Mouse (Mus musculus): ENCODE results near the gene Zfp319.
"Not testable (repeated sequence)": the region's sequence is repeated elsewhere in the genome, so short reads cannot be mapped to it uniquely, and the experiment has no call there.

The Zfp319 gene

DNA sequence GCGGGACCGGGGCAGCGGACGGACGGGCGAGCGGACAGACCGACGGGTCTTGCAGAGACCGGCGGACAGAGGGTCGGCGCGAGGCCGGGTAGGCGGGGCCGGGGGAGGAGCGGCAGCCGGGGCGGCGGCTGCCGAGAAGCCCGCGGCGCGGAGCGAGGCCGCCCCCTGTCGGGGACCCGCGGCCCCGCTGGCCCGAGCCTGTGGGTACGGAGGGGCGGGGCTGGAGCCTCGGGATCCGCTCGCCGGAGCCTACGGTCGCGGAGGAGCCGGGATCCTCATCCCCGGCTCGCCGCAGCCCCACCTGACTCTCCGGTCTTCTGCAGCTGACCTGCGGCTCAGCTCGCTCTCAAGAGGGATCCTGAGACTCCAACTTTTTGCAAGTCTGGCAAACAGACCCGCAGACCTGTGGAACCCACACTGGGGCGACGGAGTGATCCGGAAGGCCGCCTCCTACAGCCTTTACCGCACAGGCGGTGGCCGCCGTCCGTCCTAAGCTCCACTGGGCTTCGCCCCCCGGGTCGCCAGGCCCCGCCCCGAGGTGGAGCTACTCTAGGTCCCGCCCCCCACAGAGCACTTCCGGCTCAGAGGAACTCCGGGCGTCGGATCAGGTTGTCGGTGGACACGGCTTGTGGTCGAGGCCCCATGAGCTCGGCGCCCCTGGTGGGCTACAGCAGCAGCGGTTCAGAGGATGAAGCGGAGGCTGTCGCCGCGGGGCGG lies at the start of gene Zfp319, which contains the start of gene Usb1:
TSS of gene Zfp319 (minus strand) at position 231 of the 717 bp plus-strand sequence.
TSS of gene Usb1 (plus strand) at position 565 of the 717 bp plus-strand sequence.
- peak; percentile 86 for DNase-seq (ENCODE audit: low spot score)

DNA sequence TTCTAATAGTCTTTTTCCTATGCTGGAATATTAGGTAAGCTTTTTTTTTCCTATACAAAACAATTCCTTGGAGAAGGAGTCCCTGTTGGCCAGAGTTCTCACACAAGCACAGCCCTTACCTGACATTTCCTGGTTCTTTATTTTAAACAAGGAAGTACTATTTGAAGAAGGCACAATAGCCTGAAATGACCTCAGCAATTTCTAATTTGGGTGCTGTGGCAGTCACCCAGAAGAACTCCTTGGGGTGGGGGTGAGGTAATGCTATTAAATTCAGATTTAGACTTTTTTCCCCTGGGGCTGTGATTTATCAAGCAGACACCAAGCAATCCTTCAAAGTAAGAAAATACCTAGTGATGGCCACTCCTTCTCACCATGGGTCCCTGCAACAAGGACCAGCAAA lies 49.2 kb upstream of the Zfp319 start:
- no peak for DNase-seq (ENCODE audit: low spot score)

- DNase-seq (ENCODE audit: low spot score) = not testable (repeated sequence)
Measured at GRCm38 (mm10) chr8:95378928-95379327, 47.2 kb upstream of the Zfp319 start.

- DNase-seq (ENCODE audit: low spot score) = no peak
Measured at GRCm38 (mm10) chr8:95377863-95378291, 46.1 kb upstream of the Zfp319 start.

- DNase-seq (ENCODE audit: low spot score) = no peak
Measured at GRCm38 (mm10) chr8:95377101-95377500, 45.4 kb upstream of the Zfp319 start.

GRCm38 (mm10) chr8:95376309-95376999 lies 44.7 kb upstream of the Zfp319 start:
- DNase-seq (ENCODE audit: low spot score) = no peak

DNA sequence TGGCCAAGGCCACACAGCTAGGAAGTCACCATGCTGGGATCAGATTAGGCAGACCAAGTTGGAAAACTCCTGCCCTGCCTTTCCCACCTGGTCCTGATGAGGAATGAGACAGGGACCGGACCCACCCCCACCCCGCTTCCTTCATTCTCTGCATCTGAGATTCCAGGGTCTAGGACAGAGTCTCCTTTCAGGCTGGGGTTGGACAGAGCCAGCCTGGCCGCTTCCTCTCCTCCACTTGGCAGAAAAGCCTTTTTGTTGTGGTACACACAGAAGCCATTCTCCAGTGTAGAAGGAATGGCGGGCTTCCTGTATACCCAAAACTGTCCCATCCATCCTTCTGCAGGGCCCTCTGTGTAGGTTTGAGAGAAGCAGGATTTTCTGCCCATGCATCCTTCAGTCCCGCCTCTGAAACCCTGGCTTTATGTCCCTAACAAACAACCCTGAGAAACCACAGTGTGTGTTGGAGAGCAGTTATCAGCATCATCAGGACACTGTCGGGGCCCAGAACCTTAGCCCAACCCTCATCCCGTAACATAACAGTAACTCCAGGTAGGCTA lies 43.7 kb upstream of the Zfp319 start:
- DNase-seq (ENCODE audit: low spot score) = no peak

GRCm38 (mm10) chr8:95374429-95374828 lies 42.7 kb upstream of the Zfp319 start:
- DNase-seq (ENCODE audit: low spot score) = no peak

DNA sequence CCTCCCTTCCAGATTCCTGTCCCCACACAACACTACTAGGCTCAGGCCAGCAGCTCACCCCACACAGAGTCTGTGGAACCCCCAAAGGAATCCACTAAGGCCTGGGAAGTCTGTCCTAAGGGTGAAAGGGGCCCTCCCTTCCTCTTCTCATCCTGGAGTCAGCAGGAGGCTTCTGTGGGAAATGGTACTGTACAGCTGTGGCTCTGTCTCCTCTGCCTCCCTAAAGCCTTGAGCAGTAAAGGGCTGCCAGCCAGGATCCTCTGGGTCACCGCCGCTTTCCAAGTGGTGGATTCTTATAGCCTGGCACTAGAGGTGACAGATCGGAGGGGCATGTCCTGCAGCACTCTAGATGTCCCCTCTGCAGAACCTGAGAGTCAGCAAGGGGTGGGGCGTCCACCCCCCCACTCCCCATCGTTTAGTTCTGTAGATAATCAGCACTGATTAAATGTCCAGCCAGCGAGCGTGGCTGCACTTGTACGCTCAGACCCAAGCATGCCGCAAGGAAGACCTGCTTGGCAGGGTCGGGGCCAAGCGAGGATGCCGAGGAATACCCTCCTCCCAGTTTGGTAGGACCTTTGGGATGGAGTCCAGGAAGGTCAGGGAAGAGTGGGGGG lies 41.7 kb upstream of the Zfp319 start:
- DNase-seq (ENCODE audit: low spot score) = no peak

GRCm38 (mm10) chr8:95369581-95370326 lies 38.0 kb upstream of the Zfp319 start:
- DNase-seq (ENCODE audit: low spot score) = no peak

DNA sequence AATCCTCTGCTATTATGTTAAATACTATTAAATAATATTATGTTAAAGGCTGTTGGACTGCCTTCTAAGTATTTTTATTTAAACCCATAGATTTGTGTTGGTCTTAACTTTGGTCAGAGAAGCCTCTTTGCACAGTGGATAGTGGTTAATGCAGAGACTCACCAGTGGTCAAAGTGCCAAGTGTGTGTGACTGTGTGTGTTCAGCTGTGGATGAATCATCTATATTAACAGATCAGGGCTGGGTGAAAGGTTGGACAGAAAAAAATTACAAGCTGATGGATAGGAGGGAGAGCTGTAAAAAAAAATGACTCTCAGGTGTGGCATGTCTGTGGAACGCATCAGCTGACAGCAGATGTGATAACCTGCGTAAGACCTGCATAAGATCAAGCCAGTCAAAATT lies 32.1 kb upstream of the Zfp319 start:
- no peak for DNase-seq (ENCODE audit: low spot score)

DNA sequence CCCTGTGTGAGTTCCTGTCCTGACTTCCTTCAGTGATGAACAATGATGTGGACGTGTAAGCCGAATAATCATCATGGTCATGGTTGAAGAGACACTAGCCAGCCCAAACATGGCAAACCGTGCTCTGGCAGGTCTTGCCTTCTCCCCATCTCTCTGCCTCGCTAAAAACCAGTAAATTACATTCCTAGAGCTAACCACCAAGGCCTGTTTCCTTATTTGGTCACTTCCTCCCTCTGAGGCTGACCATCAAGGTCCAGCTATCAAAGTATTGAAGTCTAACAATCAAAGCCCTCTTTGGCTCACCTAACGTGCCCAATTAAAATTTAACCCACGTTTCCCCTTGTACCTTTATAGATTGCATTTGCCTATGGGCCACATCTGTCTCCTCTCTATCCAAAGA lies 30.5 kb upstream of the Zfp319 start:
- no peak for DNase-seq (ENCODE audit: low spot score)

DNA sequence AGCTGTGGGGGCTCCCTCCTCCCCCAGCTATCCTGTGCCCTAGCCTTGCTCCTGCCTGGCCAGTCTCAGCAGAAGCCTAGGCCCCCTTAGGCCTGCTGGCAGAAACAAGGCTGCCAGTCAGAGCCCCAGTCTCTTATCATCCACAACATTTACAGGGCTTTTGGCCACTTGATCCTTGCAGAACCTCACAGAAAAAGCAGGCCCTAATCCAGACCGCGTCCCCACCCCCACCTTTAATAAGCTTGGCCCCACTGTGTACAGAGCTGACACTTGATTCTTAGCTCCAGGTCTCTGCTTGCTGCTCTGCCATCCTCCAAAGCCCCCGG lies 29.2 kb upstream of the Zfp319 start:
- DNase-seq (ENCODE audit: low spot score) = no peak

DNA sequence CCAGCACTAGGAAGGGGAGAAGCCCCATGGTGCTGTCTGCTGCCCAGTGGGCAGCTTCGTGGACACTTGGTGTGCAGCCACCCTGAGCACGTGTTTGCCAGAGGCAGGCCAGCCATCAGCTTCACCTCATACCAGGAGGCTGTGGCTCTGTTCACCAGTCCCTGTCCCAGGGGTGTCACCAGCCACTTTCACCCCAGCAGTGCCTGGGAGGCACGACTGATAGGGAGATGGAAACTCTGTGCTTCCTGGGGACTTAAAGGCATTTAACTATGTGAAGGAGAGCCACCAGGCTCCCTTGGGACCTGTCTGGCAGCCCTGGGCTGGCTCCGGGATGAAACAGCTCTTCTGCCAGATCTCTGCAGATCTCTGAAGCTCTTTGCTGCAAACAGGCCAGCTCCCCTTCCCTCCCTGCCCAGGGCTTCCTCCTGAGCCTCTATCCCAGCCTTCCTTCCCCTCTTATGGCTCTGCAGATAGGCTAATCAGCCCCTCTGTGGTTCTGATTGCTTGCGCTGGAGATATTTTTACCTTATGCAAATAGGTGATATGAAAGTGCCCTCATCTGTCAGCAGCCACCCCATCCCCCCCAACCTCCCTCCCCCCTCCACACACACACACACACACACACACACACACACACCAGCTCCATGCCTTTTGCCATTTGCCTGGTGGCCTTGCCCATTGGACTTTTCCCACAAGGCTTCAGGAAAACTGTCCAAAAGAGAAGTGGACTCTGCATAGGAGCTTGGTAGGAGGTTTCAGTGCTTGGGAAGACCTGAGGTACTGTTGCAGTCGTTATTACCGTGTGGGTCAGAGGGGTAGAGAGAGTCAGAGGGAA lies 28.6 kb upstream of the Zfp319 start:
- no peak for DNase-seq (ENCODE audit: low spot score)

DNA sequence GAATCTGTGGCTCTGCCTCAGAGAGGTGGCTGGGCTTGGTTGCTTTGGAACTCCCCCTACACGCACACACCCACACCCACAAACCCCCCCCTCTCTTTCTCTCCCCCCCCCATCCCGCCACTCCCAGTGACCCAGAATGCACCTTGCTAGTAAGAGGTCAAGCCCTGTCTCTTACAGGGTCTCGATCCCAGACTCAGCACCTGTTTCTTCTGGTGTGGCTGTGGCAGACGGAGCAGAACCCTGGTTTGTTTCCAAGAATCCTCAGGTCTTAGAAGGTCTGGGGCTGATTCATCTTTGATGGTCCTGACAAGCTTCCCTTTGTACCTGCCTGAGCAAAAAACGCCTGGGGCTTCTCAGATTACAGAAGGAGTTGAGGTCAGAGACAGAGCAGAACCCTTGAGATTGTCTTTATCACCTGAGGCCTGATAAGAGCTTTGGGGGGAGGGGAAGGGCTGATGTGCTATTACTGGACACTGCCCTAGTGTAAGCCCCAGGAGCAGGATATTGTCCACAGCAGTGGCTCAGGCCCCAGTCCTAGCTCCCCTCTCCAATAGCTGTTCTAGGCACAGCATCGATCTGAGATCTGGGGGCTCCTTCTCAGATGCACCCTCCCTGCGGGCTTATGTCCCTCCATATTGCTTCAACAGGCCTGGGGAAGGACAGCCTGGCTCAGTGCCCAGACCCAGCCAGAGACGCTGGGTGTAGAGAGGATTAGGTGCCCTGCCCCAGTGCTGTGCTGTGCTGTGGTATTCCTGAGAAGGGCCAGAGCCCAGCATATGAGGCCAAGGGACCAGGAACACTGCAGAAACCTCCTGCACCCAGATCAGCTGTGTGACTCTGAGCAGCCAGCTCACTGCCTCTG lies 27.0 kb upstream of the Zfp319 start:
- no peak for DNase-seq (ENCODE audit: low spot score)

DNA sequence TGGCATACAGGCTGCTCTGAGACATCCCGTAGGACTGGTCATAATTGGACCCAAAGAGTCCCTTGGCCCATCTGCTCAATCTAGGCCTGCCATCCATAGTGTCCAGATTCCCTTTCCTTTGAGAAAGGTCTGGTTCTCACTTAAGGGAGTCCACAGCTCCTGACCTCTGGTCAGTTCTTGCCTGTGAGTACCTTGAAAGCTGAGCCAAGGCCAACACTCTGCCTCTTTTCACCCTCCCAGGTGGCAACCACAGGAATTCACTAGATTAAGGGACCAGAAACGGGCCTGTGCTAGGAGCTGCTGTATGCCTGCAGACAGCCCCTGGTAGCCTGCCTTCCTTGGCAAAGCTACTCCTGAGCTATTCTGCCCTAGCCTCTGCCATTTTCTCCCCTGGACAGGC lies 22.9 kb upstream of the Zfp319 start:
- no peak for DNase-seq (ENCODE audit: low spot score)

- no peak for DNase-seq (ENCODE audit: low spot score)
Measured at GRCm38 (mm10) chr8:95352871-95353866, 21.4 kb upstream of the Zfp319 start.

- DNase-seq (ENCODE audit: low spot score) = no peak
Measured at GRCm38 (mm10) chr8:95352151-95352870, 20.6 kb upstream of the Zfp319 start, which contains the start of gene Mmp15. Mmp15 (plus strand) TSS chr8:95352268.
